Mouse (Mus musculus) mouse embryonic stem cell (cell line): ENCODE results near the gene Papola.
"Not testable (repeated sequence)": the region's sequence is repeated elsewhere in the genome, so short reads cannot be mapped to it uniquely, and the experiment has no call there.

Source experiments
- in situ Hi-C, 2 experiments: fragments of 300-500 bp; cut with MboI; formaldehyde crosslinking; loops; 1 replicate in 1 of 2; 3 replicates in 1 of 2; pipeline ENCODE4 v1.14.3; 2019 to 2020; ENCODE audit warnings: low sequenced_read_pairs in 2 of 2, low pct_unique_long_range_greater_than_20kb in 1 of 2, mixed read lengths in 1 of 2; ENCODE audit not compliant: unreplicated experiment in 1 of 2

Papola gene

GRCm38 (mm10) chr12:105789885-105790284, 5.4 kb downstream of the Papola start:
- in situ Hi-C loops: no loop called here

- in situ Hi-C loops: no loop called here
Observed at GRCm38 (mm10) chr12:105794896-105795295, 10.4 kb downstream of the Papola start.

GRCm38 (mm10) chr12:105798001-105798400, 13.5 kb downstream of the Papola start:
- in situ Hi-C loops: no loop called here

GRCm38 (mm10) chr12:105805790-105806189, 21.3 kb downstream of the Papola start:
- in situ Hi-C loops: no loop called here

GRCm38 (mm10) chr12:105806205-105806604, 21.7 kb downstream of the Papola start:
- in situ Hi-C loops: no loop called here

GRCm38 (mm10) chr12:105807416-105807815, 22.9 kb downstream of the Papola start:
- in situ Hi-C loops: no loop called here

- in situ Hi-C loops: no loop called here
Observed at GRCm38 (mm10) chr12:105808945-105809344, 24.5 kb downstream of the Papola start.

- in situ Hi-C loops: no loop called here
Observed at GRCm38 (mm10) chr12:105810608-105811007, 26.1 kb downstream of the Papola start.

- in situ Hi-C loops: no loop called here
Observed at GRCm38 (mm10) chr12:105813957-105814356, 29.5 kb downstream of the Papola start.

- in situ Hi-C loops: no loop called here
Observed at GRCm38 (mm10) chr12:105823472-105823871, 39.0 kb downstream of the Papola start.

- in situ Hi-C loops: no loop called here
Observed at GRCm38 (mm10) chr12:105824743-105825142, 40.2 kb downstream of the Papola start.

GRCm38 (mm10) chr12:105825266-105825665, 40.8 kb downstream of the Papola start:
- in situ Hi-C loops: no loop called here

- in situ Hi-C loops: no loop called here
Observed at GRCm38 (mm10) chr12:105832541-105832940, 48.0 kb downstream of the Papola start.

GRCm38 (mm10) chr12:105834926-105835325, 50.4 kb downstream of the Papola start:
- in situ Hi-C loops: no loop called here

- in situ Hi-C loops: no loop called here
Observed at GRCm38 (mm10) chr12:105835571-105835970, 51.1 kb downstream of the Papola start.

- in situ Hi-C loops: no loop called here
Observed at GRCm38 (mm10) chr12:105836196-105836595, 51.7 kb downstream of the Papola start.

GRCm38 (mm10) chr12:105839096-105839495, 54.6 kb downstream of the Papola start:
- in situ Hi-C loops: no loop called here

- in situ Hi-C loops: not testable (repeated sequence)
Observed at GRCm38 (mm10) chr12:105840545-105840944, 56.1 kb downstream of the Papola start.

GRCm38 (mm10) chr12:105843243-105844005, 58.9 kb downstream of the Papola start:
- in situ Hi-C loops: no loop called here

- in situ Hi-C loops: no loop called here
Observed at GRCm38 (mm10) chr12:105844406-105844805, 59.9 kb downstream of the Papola start.
